Mouse (Mus musculus) activated CD4-positive, CD25-positive, alpha-beta regulatory T cell, adult 9 weeks (primary cell): ENCODE measurements around the gene Ddx25. TPM values are rescaled to one million over a fixed set of nuclear protein-coding genes. Genes with fewer than 3 reads are reported as not detected.

Experiments
- polyA plus RNA-seq: library from polyadenylated mRNA; unstranded; fragments of 100-300 nt; shearing (Covaris generic); gene quantifications from one replicate; pipeline ENCODE4 v1.2.1, GENCODE M21; 2017

The Ddx25 gene
- polyA plus RNA-seq = 0.09 TPM

DNA sequence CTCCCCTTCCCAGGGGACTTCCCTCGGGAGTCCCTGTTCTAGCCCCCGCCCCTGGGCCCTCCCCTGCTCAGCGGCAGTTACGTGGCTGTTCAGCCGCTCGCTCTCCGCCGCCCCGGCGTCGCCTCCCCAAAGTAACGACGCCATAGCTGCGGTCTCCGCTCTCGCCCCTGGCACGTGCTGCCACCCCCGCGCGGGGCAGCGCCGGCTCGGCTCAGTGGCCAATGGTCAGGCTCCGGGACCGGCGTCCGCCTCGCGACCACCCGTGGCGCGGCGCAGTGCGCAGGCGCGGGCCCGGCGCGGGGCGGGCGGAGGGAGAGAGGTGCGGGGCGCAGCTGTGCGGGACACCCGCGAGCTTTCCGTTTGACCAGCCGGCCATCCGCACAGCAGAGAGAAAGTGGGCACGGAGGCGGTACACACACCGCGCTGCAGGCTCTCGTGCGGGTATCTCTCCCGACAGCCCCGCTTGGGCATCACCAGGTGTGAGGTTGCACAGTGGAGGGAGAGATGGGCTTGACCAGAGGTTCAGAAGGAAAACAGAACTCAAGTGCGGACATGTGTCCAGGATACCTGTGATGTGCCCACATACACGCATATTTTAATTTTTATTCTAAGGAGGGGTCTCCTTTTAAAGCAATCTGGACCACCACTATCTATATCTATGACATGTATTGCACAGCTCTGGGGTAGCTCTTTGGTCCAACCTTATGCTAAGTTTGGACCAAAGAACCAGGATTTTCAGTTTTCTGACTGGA is at the start of gene Ddx25, which contains the start of gene Pus3:
Gene Ddx25, minus strand, starts transcription at position 272 of the 752 bp plus-strand sequence.
Gene Pus3, plus strand, starts transcription at position 339 of the 752 bp plus-strand sequence.

DNA sequence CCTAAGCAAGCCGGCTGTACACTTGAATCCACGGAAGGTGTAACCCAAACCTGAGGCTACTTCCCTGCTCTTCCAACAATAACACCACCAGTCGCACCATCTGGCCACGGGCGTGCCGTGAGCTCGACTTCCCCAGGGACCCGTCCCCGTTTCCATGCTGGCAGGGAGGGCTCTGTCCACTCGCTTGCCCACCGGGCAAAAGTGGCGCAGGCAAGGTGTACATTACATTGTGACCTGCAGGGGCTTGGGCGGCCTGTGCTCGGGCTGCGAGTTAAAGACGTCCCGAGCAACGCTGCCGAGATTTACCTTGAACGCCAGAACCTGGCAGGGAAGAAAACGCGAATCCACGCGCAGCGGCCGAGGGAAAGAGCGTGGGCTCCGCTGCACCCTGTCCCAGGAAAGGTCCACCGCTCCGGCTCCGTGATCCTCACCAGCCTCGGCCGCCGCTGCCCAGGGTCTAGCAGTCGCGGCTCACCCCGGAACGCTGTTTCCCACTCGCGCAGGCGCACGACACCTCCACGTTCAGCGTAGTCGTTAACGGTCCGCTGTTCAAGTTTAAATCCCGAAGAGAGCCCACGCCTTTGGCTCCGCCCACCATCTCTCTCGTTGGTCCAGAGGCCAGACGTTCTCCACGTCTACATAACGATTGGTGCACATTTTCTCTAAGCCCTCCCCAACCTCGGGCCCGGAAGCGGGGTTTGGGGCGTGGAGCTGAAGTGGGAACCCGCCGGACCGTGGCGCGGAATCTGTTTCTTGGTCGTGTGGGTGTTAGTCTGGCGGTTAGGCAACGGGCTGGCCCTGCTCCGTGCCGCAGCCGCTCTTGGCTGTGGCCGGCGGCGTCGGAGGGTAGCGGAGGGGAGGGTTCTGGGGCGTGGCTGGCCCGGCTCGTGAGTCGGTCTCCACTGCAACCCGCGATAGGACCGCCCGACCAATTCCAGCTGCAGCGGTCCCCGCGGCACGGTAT is 11.5 kb upstream of the Ddx25 start, which contains the start of the genes Pate2 and Hyls1:
Gene Pate2, plus strand, starts transcription at position 714 of the 964 bp plus-strand sequence.
Gene Hyls1, minus strand, starts transcription at position 828 of the 964 bp plus-strand sequence.

DNA sequence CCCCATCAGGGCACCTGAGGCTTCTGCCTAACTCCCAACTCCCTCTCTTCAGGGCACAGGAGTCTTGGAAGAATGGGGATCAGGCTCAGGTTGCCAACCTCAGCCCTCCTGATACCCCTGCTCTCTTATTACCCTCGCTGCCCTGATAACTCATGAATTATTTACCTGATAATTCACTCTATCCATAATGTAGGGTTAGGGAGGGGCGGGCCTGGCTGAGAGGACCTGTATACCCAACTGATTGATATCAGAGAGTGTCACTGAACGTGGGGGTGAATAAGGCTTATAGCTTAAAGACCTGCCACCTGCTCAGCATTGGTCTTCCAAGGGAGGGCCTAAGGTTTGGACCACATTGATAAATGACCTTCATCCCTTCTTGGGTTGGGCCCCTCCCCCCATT is 40.2 kb downstream of the Ddx25 start, which contains the start of gene Gm1113:
Gene Gm1113, minus strand, starts transcription at position 101 of the 400 bp plus-strand sequence.

Other genes starting within 250 kb of the Ddx25 start
- 3.8 TPM for gene Cdon, start 137.4 kb downstream of the Ddx25 start, polyA plus RNA-seq
- gene Gm1113, start 40.3 kb downstream of the Ddx25 start, polyA plus RNA-seq = not detected
- gene Pus3, start 67 bp upstream of the Ddx25 start, polyA plus RNA-seq = 42.1 TPM
- not detected for gene Pate2, start 11.8 kb upstream of the Ddx25 start, polyA plus RNA-seq
- gene Hyls1, start 11.9 kb upstream of the Ddx25 start, polyA plus RNA-seq = 11.9 TPM
- not detected for gene Pate4, start 53.4 kb upstream of the Ddx25 start, polyA plus RNA-seq
- gene Pate3, start 89.7 kb upstream of the Ddx25 start, polyA plus RNA-seq = not detected
- gene Pate1, start 128.9 kb upstream of the Ddx25 start, polyA plus RNA-seq = not detected
- gene Gm17677, start 182.5 kb upstream of the Ddx25 start, polyA plus RNA-seq = not detected
- not detected for gene Gm17727, start 219.6 kb upstream of the Ddx25 start, polyA plus RNA-seq
- gene Gm27235, start 231.6 kb upstream of the Ddx25 start, polyA plus RNA-seq = not detected
- not detected for gene D730048I06Rik, start 231.6 kb upstream of the Ddx25 start, polyA plus RNA-seq